Mouse (Mus musculus): ENCODE measurements at regions not wholly inside any gene's neighbourhood (a gene's known extent, or its start where the extent isn't known, plus 50 kb on each side); places are given as distances from the start of the nearest gene placed in this dataset.

GRCm38 (mm10) chr17:27355717-27356116 is 151.4 kb upstream of the Lemd2 start:
- TF ChIP-seq CHD1 (IDR thresholded peaks at IDR 0.05; ENCODE audit: low read depth, low read length) (no peak), UBTF (IDR thresholded peaks at IDR 0.05; ENCODE audit: borderline replicate concordance, insufficient read depth, low read depth, low read length) (no peak), CTCF (IDR thresholded peaks at IDR 0.05 in 2 of 3, conservative IDR thresholded peaks at IDR 0.05 in 1 of 3; ENCODE audit: control insufficient read depth in 1 of 3, insufficient read depth in 1 of 3, low read depth in 2 of 3, low read length in 3 of 3, poor library complexity in 1 of 3, severe bottlenecking in 1 of 3) (no peak), TCF12 (IDR thresholded peaks at IDR 0.05; ENCODE audit: low read depth, low read length) (no peak), MEF2A (IDR thresholded peaks at IDR 0.05; ENCODE audit: extremely low read depth, insufficient replicate concordance, low read depth, low read length, poor library complexity, severe bottlenecking) (no peak), USF2 (IDR thresholded peaks at IDR 0.05; ENCODE audit: borderline replicate concordance in 1 of 2, insufficient read depth in 1 of 2, low read depth in 1 of 2, low read length in 2 of 2) (no peak), POLR2A (IDR thresholded peaks at IDR 0.05; ENCODE audit: control insufficient read depth in 1 of 2, insufficient read depth in 1 of 2, low read depth in 1 of 2, low read length in 2 of 2, poor library complexity in 1 of 2) (no peak), E2F4 (IDR thresholded peaks at IDR 0.05; ENCODE audit: borderline replicate concordance, low read depth, low read length) (no peak)
